Mouse (Mus musculus) erythroblast, embryonic 14.5 days (primary cell): ENCODE measurements around the gene Rnf8. TPM values are rescaled to one million over a fixed set of nuclear protein-coding genes. Genes with fewer than 3 reads are reported as not detected.

Source experiments
- H3K27me3 ChIP-seq: 2 replicates; pipeline ENCODE4 v1.6.1; 2012; ENCODE audit warnings: inconsistent platforms; ENCODE audit not compliant: control insufficient read depth
- H3K36me3 ChIP-seq: 2 replicates; pipeline ENCODE4 v1.6.1; 2012; ENCODE audit warnings: mild to moderate bottlenecking, inconsistent platforms; ENCODE audit not compliant: control insufficient read depth
- H3K4me1 ChIP-seq: 2 replicates; pipeline ENCODE4 v1.6.1; 2012; ENCODE audit warnings: inconsistent platforms; ENCODE audit not compliant: control insufficient read depth
- H3K4me3 ChIP-seq: replicated peaks from 2 replicates; pipeline ENCODE3; 2012; ENCODE audit warnings: moderate library complexity, mild to moderate bottlenecking, inconsistent platforms
- H3K9me3 ChIP-seq: 2 replicates; pipeline ENCODE4 v1.6.1; 2012; ENCODE audit warnings: low read length, inconsistent platforms, mixed read lengths; ENCODE audit not compliant: control insufficient read depth
- GATA1 ChIP-seq: IDR thresholded peaks from 2 replicates; pipeline ENCODE4 v1.6.1; 2012; ENCODE audit warnings: low read length, inconsistent platforms, mixed read lengths
- TAL1 ChIP-seq: IDR thresholded peaks from 3 replicates; pipeline ENCODE4 v1.6.1; 2012; ENCODE audit warnings: low read length, inconsistent platforms, mixed read lengths
- polyA plus RNA-seq: library from polyadenylated mRNA; stranded (reverse); fragments of >175 nt; gene quantifications from 2 replicates; pipeline ENCODE4 v1.2.3, GENCODE M21; 2012

Gene Rnf8
- polyA plus RNA-seq = 2.8 and 3.6 TPM in 2 replicates

- no peaks in the 10 kb centered on the region for H3K9me3 ChIP-seq
- peak within 1 kb of the TSS; percentile 91 for H3K4me3 ChIP-seq
- H3K4me1 ChIP-seq = peaks cover 44% of the 10 kb centered on the region
- no peaks in the 10 kb centered on the region for H3K27me3 ChIP-seq
- no peak for TF ChIP-seq TAL1
- no peak for TF ChIP-seq GATA1
- H3K36me3 ChIP-seq = peaks cover 30% of the 10 kb centered on the region
Observed at GRCm38 (mm10) chr17:29614115-29615023, at the start of gene Rnf8, which contains the start of gene Gm28043. Gene Rnf8, plus strand, starts transcription at chr17:29614790. Gene Gm28043, plus strand, starts transcription at chr17:29614876.

GRCm38 (mm10) chr17:29565521-29565920 is 49.1 kb upstream of the Rnf8 start:
- H3K9me3 ChIP-seq = no peaks in the 10 kb centered on the region
- H3K36me3 ChIP-seq = peaks cover 41% of the 10 kb centered on the region
- no peak for TF ChIP-seq GATA1
- TF ChIP-seq TAL1 = no peak

GRCm38 (mm10) chr17:29568435-29568834 is 46.2 kb upstream of the Rnf8 start:
- H3K27me3 ChIP-seq = no peaks in the 10 kb centered on the region
- H3K36me3 ChIP-seq = peaks cover 69% of the 10 kb centered on the region
- no peaks in the 10 kb centered on the region; the same call in none of the 2 replicates for H3K4me1 ChIP-seq
- TF ChIP-seq TAL1 = no peak
- TF ChIP-seq GATA1 = no peak
- no peaks in the 10 kb centered on the region for H3K9me3 ChIP-seq
- no peak overlapping the region for H3K4me3 ChIP-seq

More at GRCm38 (mm10) chr17:29565521-29565920, 49.1 kb upstream of the Rnf8 start:
- H3K27me3 ChIP-seq = no peaks in the 10 kb centered on the region
- H3K4me1 ChIP-seq = no peaks in the 10 kb centered on the region; the same call in none of the 2 replicates
- no peak overlapping the region for H3K4me3 ChIP-seq

GRCm38 (mm10) chr17:29569831-29570230 is 44.8 kb upstream of the Rnf8 start:
- Histone ChIP-seq H3K27me3 (no peaks in the 10 kb centered on the region), H3K9me3 (no peaks in the 10 kb centered on the region), H3K36me3 (peaks cover 69% of the 10 kb centered on the region), H3K4me1 (no peaks in the 10 kb centered on the region; the same call in 1 of the 2 replicates), H3K4me3 (no peak overlapping the region)
- TF ChIP-seq GATA1 (no peak), TAL1 (no peak)

- no peak for TF ChIP-seq GATA1
- TF ChIP-seq TAL1 = no peak
- Histone ChIP-seq H3K27me3 (no peaks in the 10 kb centered on the region), H3K4me3 (no peak overlapping the region), H3K36me3 (peaks cover 55% of the 10 kb centered on the region), H3K4me1 (peaks cover 16% of the 10 kb centered on the region), H3K9me3 (no peaks in the 10 kb centered on the region)
Observed at GRCm38 (mm10) chr17:29579579-29580126, 34.9 kb upstream of the Rnf8 start.

- Histone ChIP-seq H3K9me3 (no peaks in the 10 kb centered on the region), H3K36me3 (peaks cover 32% of the 10 kb centered on the region), H3K27me3 (no peaks in the 10 kb centered on the region), H3K4me1 (peaks cover 16% of the 10 kb centered on the region), H3K4me3 (no peak overlapping the region)
- TF ChIP-seq GATA1 (no peak), TAL1 (no peak)
Observed at GRCm38 (mm10) chr17:29583569-29583968, 31.0 kb upstream of the Rnf8 start.

GRCm38 (mm10) chr17:29584306-29584705 is 30.3 kb upstream of the Rnf8 start:
- peaks cover 28% of the 10 kb centered on the region for H3K36me3 ChIP-seq
- TF ChIP-seq GATA1 (no peak), TAL1 (no peak)
- H3K9me3 ChIP-seq = no peaks in the 10 kb centered on the region
- H3K4me3 ChIP-seq = no peak overlapping the region
- no peaks in the 10 kb centered on the region for H3K27me3 ChIP-seq
- peaks cover 16% of the 10 kb centered on the region for H3K4me1 ChIP-seq

GRCm38 (mm10) chr17:29584737-29585136 is 29.9 kb upstream of the Rnf8 start:
- TF ChIP-seq TAL1 (no peak), GATA1 (no peak)
- Histone ChIP-seq H3K36me3 (peaks cover 25% of the 10 kb centered on the region), H3K9me3 (no peaks in the 10 kb centered on the region), H3K4me3 (no peak overlapping the region), H3K4me1 (peaks cover 16% of the 10 kb centered on the region), H3K27me3 (no peaks in the 10 kb centered on the region)

- peaks cover 23% of the 10 kb centered on the region for H3K36me3 ChIP-seq
- no peak overlapping the region for H3K4me3 ChIP-seq
- TF ChIP-seq TAL1 (no peak), GATA1 (no peak)
- H3K4me1 ChIP-seq = peaks cover 16% of the 10 kb centered on the region
- no peaks in the 10 kb centered on the region for H3K27me3 ChIP-seq
- no peaks in the 10 kb centered on the region for H3K9me3 ChIP-seq
Observed at GRCm38 (mm10) chr17:29585446-29585845, 29.1 kb upstream of the Rnf8 start.

GRCm38 (mm10) chr17:29586921-29587320 is 27.7 kb upstream of the Rnf8 start:
- no peak for TF ChIP-seq TAL1
- no peak for TF ChIP-seq GATA1
- H3K36me3 ChIP-seq = peaks cover 15% of the 10 kb centered on the region
- H3K27me3 ChIP-seq = no peaks in the 10 kb centered on the region
- H3K4me3 ChIP-seq = no peak overlapping the region
- no peaks in the 10 kb centered on the region for H3K9me3 ChIP-seq
- H3K4me1 ChIP-seq = peaks cover 12% of the 10 kb centered on the region
